28 mouse cellular contexts compared by ENCODE assay signal in the genomic region with DNA sequence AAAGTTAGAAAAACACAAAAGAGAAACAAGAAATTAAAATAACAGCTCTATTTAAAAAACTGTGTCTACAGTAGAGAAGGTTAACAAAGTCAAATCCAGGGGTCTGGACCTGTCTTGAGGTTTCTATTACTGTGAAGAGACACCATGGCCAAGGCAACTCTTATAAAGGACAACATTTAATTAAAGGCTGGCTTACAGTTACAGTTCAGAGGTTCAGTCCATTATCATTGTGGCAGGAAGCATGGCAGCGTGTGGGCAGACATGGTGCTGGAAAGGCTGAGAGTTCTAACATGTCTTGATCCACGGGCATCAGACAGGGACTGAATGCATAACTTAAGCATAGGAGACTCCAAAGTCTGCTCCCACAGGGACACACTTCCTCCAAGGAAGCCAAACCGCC.
"Had no signal": no experiment of that assay in that cellular context is flagged by ENCODE, and none has a peak within 500 bp of the region (broad histone marks: within the 10 kb centered on the region; RNA-seq: fewer than 3 reads in every experiment).

No protein-coding gene starts in this region.

- H3K9me3 ChIP-seq: embryonic facial prominence, embryonic 10.5 days; embryonic facial prominence, embryonic 12.5 days; embryonic facial prominence, embryonic 13.5 days; embryonic facial prominence, embryonic 15.5 days; forebrain, embryonic 10.5 days; forebrain, embryonic 12.5 days; forebrain, embryonic 13.5 days; forebrain, embryonic 15.5 days had no signal

- ATAC-seq: forebrain, embryonic 13.5 days; forebrain, embryonic 14.5 days; forebrain, embryonic 15.5 days; forebrain, embryonic 16.5 days; forebrain, postnatal 0 days had no signal

- H3K27me3 ChIP-seq: embryonic facial prominence, embryonic 12.5 days; embryonic facial prominence, embryonic 13.5 days; embryonic facial prominence, embryonic 15.5 days; forebrain, embryonic 12.5 days; forebrain, embryonic 13.5 days; forebrain, embryonic 15.5 days had no signal

- H3K9ac ChIP-seq: embryonic facial prominence, embryonic 12.5 days; embryonic facial prominence, embryonic 13.5 days; embryonic facial prominence, embryonic 15.5 days; forebrain, embryonic 12.5 days; forebrain, embryonic 13.5 days; forebrain, embryonic 15.5 days; forebrain, postnatal 0 days had no signal

- H3K4me3 ChIP-seq: embryonic facial prominence, embryonic 10.5 days; embryonic facial prominence, embryonic 12.5 days; embryonic facial prominence, embryonic 13.5 days; embryonic facial prominence, embryonic 15.5 days; erythroblast, embryonic 14.5 days; forebrain, embryonic 10.5 days; forebrain, embryonic 12.5 days; forebrain, embryonic 13.5 days; forebrain, embryonic 15.5 days; gastrocnemius, adult 2 months; heart, adult 2 months had no signal

- DNase-seq: cerebellum, adult 18-20 months; cerebellum, adult 2 months; cerebellum, adult 8-10 months; cerebellum, adult 9-10 months; cerebellum, adult 9-11 months; cerebellum, postnatal 10 days; cerebellum, postnatal 14 days; cerebellum, postnatal 25 days; cerebellum, postnatal 36 days; embryo, embryonic 11 days; forebrain, postnatal 0 days; gastrocnemius, adult 2 months; gastrocnemius, postnatal 10 days; gastrocnemius, postnatal 14 days; gastrocnemius, postnatal 25 days; gastrocnemius, postnatal 36 days; heart, adult 2 months had no signal

- H3K4me2 ChIP-seq: embryonic facial prominence, embryonic 12.5 days; embryonic facial prominence, embryonic 13.5 days; embryonic facial prominence, embryonic 15.5 days; forebrain, embryonic 12.5 days; forebrain, embryonic 13.5 days; forebrain, embryonic 15.5 days had no signal

- H3K27ac ChIP-seq: embryonic facial prominence, embryonic 10.5 days; embryonic facial prominence, embryonic 12.5 days; embryonic facial prominence, embryonic 13.5 days; embryonic facial prominence, embryonic 15.5 days; forebrain, embryonic 10.5 days; forebrain, embryonic 12.5 days; forebrain, embryonic 13.5 days; forebrain, embryonic 15.5 days; gastrocnemius, adult 2 months; heart, adult 2 months had no signal

- H3K36me3 ChIP-seq: embryonic facial prominence, embryonic 10.5 days; embryonic facial prominence, embryonic 12.5 days; embryonic facial prominence, embryonic 13.5 days; embryonic facial prominence, embryonic 15.5 days; forebrain, embryonic 10.5 days; forebrain, embryonic 12.5 days; forebrain, embryonic 15.5 days had no signal

- H3K4me1 ChIP-seq: embryonic facial prominence, embryonic 15.5 days; forebrain, embryonic 12.5 days; forebrain, embryonic 13.5 days; forebrain, embryonic 15.5 days had no signal
